Mouse (Mus musculus) intestine, embryonic 15.5 days (tissue): Measurements from ENCODE around the gene Adamts6. TPM values are rescaled to one million over a fixed set of nuclear protein-coding genes. Genes with fewer than 3 reads are reported as not detected.

Source experiments
- ATAC-seq: fragments of 200-750 bp; cut with Nextera tagmentation; 2 replicates; pipeline ENCODE4 v1.8.0; 2017; ENCODE audit warnings: moderate TSS enrichment, moderate library complexity
- H3K27ac ChIP-seq: fragments of 300-500 bp; sonication (generic); 2 replicates; pipeline ENCODE4 v1.5.1; 2015; ENCODE audit warnings: mild to moderate bottlenecking, inconsistent platforms
- H3K27me3 ChIP-seq: fragments of 300-500 bp; sonication (generic); replicated peaks from 2 replicates; pipeline ENCODE4 v1.6.1; 2015; ENCODE audit warnings: inconsistent platforms
- H3K36me3 ChIP-seq: fragments of 300-500 bp; sonication (generic); 2 replicates; pipeline ENCODE4 v1.6.1; 2015; ENCODE audit warnings: inconsistent platforms
- H3K4me1 ChIP-seq: fragments of 300-500 bp; sonication (generic); replicated peaks from 2 replicates; pipeline ENCODE4 v1.6.1; 2015; ENCODE audit warnings: inconsistent platforms
- H3K4me2 ChIP-seq: fragments of 300-500 bp; sonication (generic); replicated peaks from 2 replicates; pipeline ENCODE4 v1.6.1; 2015; ENCODE audit warnings: mild to moderate bottlenecking, inconsistent platforms
- H3K4me3 ChIP-seq: fragments of 300-500 bp; sonication (generic); replicated peaks from 2 replicates; pipeline ENCODE4 v1.5.1; 2015; ENCODE audit warnings: inconsistent platforms
- H3K9ac ChIP-seq: fragments of 300-500 bp; sonication (generic); 2 replicates; pipeline ENCODE4 v1.6.1; 2015; ENCODE audit warnings: inconsistent platforms
- H3K9me3 ChIP-seq: fragments of 300-500 bp; sonication (generic); 2 replicates; pipeline ENCODE4 v1.6.1; 2016; ENCODE audit warnings: inconsistent platforms
- WGBS: fragments of 180-500 bp; shearing (Covaris S2); methylation state at CpG from one replicate; pipeline ENCODE4 v1.1.7; 2015; 5-methylcytosine and 5-hydroxymethylcytosine counted together
- polyA plus RNA-seq: library from polyadenylated mRNA; unstranded; fragments of >200 nt; fragmentation: Nextera tagmentation; extraction: Ambion mirVana; gene quantifications from 2 replicates; pipeline ENCODE4 v1.2.1, GENCODE M21; 2015

Adamts6 gene
- polyA plus RNA-seq, 1 experiment from 2014 or later = 1.7 TPM

GRCm38 (mm10) chr13:104507671-104508070, 220.0 kb downstream of the Adamts6 start:
- Histone ChIP-seq H3K27me3 (no peaks in the 10 kb centered on the region), H3K36me3 (no peaks in the 10 kb centered on the region), H3K4me2 (no peak overlapping the region), H3K9ac (no peak overlapping the region), H3K9me3 (no peaks in the 10 kb centered on the region), H3K4me1 (no peaks in the 10 kb centered on the region), H3K4me3 (no peak overlapping the region), H3K27ac (no peak overlapping the region)
- no peak for ATAC-seq
- WGBS = 80% methylated on average over 6 of the region's 6 CpGs

- no peak overlapping the region for H3K9ac ChIP-seq
- no peaks in the 10 kb centered on the region for H3K36me3 ChIP-seq
- no peaks in the 10 kb centered on the region for H3K27me3 ChIP-seq
- no peaks in the 10 kb centered on the region for H3K9me3 ChIP-seq
- no peak for ATAC-seq
- H3K4me3 ChIP-seq = no peak overlapping the region
- H3K4me1 ChIP-seq = no peaks in the 10 kb centered on the region
- no peak overlapping the region for H3K4me2 ChIP-seq
- 81% methylated on average over 26 of the region's 26 CpGs for WGBS
- H3K27ac ChIP-seq = no peak overlapping the region
Observed at GRCm38 (mm10) chr13:104509561-104510493, 222.2 kb downstream of the Adamts6 start.

- no peak overlapping the region for H3K4me2 ChIP-seq
- no peaks in the 10 kb centered on the region for H3K36me3 ChIP-seq
- no peak overlapping the region for H3K9ac ChIP-seq
- no peaks in the 10 kb centered on the region for H3K9me3 ChIP-seq
- no peak for ATAC-seq
- no peak overlapping the region for H3K27ac ChIP-seq
- no peak overlapping the region for H3K4me3 ChIP-seq
- no peaks in the 10 kb centered on the region for H3K27me3 ChIP-seq
- WGBS = 79% methylated on average over 5 of the region's 5 CpGs
- no peaks in the 10 kb centered on the region for H3K4me1 ChIP-seq
Observed at GRCm38 (mm10) chr13:104510766-104511165, 223.1 kb downstream of the Adamts6 start.

- no peak for ATAC-seq
- no peak overlapping the region for H3K9ac ChIP-seq
- 82% methylated on average over 1 of the region's 1 CpGs for WGBS
- H3K4me3 ChIP-seq = no peak overlapping the region
- H3K36me3 ChIP-seq = no peaks in the 10 kb centered on the region
- H3K27me3 ChIP-seq = no peaks in the 10 kb centered on the region
- no peak overlapping the region for H3K4me2 ChIP-seq
- no peaks in the 10 kb centered on the region for H3K9me3 ChIP-seq
- 0 out of 2 replicates have a peak, but pooled peaks cover 6% of the 10 kb centered on the region for H3K4me1 ChIP-seq
- H3K27ac ChIP-seq = no peak overlapping the region
Observed at GRCm38 (mm10) chr13:104515054-104515453, 227.4 kb downstream of the Adamts6 start.

GRCm38 (mm10) chr13:104516146-104516545, 228.5 kb downstream of the Adamts6 start:
- no peak overlapping the region for H3K4me2 ChIP-seq
- H3K36me3 ChIP-seq = no peaks in the 10 kb centered on the region
- H3K27me3 ChIP-seq = no peaks in the 10 kb centered on the region
- no peaks in the 10 kb centered on the region for H3K9me3 ChIP-seq
- 0 out of 2 replicates have a peak, but pooled peaks cover 6% of the 10 kb centered on the region for H3K4me1 ChIP-seq
- WGBS = 33% methylated on average over 4 of the region's 4 CpGs
- no peak overlapping the region for H3K4me3 ChIP-seq
- peak overlapping the region; percentile 46; the same call in 1 of the 2 replicates for H3K27ac ChIP-seq
- no peak overlapping the region for H3K9ac ChIP-seq
- no peak for ATAC-seq

GRCm38 (mm10) chr13:104516766-104517364, 229.2 kb downstream of the Adamts6 start:
- Histone ChIP-seq H3K4me2 (no peak overlapping the region), H3K27ac (no peak overlapping the region), H3K4me3 (no peak overlapping the region), H3K27me3 (no peaks in the 10 kb centered on the region), H3K4me1 (0 out of 2 replicates have a peak, but pooled peaks cover 6% of the 10 kb centered on the region), H3K9ac (no peak overlapping the region), H3K9me3 (no peaks in the 10 kb centered on the region), H3K36me3 (no peaks in the 10 kb centered on the region)
- WGBS = 35% methylated on average over 7 of the region's 7 CpGs
- peak; percentile 41 for ATAC-seq

- 0 out of 2 replicates have a peak overlapping the region, but pooled peaks have one; percentile 21 for H3K9ac ChIP-seq
- peak overlapping the region; percentile 73 for H3K27ac ChIP-seq
Observed at GRCm38 (mm10) chr13:104517638-104518311, 230.1 kb downstream of the Adamts6 start.

GRCm38 (mm10) chr13:104518312-104519005, 230.8 kb downstream of the Adamts6 start:
- no peaks in the 10 kb centered on the region for H3K27me3 ChIP-seq
- no peaks in the 10 kb centered on the region for H3K36me3 ChIP-seq
- ATAC-seq = peak; percentile 91
- 18% methylated on average over 19 of the region's 19 CpGs for WGBS
- 0 out of 2 replicates have a peak, but pooled peaks cover 6% of the 10 kb centered on the region for H3K4me1 ChIP-seq
- peak overlapping the region; percentile 73 for H3K27ac ChIP-seq
- H3K4me3 ChIP-seq = peak overlapping the region; percentile 18
- 0 out of 2 replicates have a peak overlapping the region, but pooled peaks have one; percentile 21 for H3K9ac ChIP-seq
- peak overlapping the region; percentile 56 for H3K4me2 ChIP-seq
- no peaks in the 10 kb centered on the region for H3K9me3 ChIP-seq

More at GRCm38 (mm10) chr13:104517638-104518311, 230.1 kb downstream of the Adamts6 start:
- peak; percentile 34 for ATAC-seq
- no peaks in the 10 kb centered on the region for H3K36me3 ChIP-seq
- H3K4me3 ChIP-seq = peak overlapping the region; percentile 18
- peak overlapping the region; percentile 56 for H3K4me2 ChIP-seq
- no peaks in the 10 kb centered on the region for H3K9me3 ChIP-seq
- H3K4me1 ChIP-seq = 0 out of 2 replicates have a peak, but pooled peaks cover 6% of the 10 kb centered on the region
- 45% methylated on average over 15 of the region's 15 CpGs for WGBS
- H3K27me3 ChIP-seq = no peaks in the 10 kb centered on the region

- Histone ChIP-seq H3K9ac (no peak overlapping the region), H3K4me2 (peak overlapping the region; percentile 56; the same call in 1 of the 2 replicates), H3K4me3 (no peak overlapping the region), H3K4me1 (0 out of 2 replicates have a peak, but pooled peaks cover 6% of the 10 kb centered on the region), H3K36me3 (no peaks in the 10 kb centered on the region), H3K27me3 (no peaks in the 10 kb centered on the region), H3K27ac (no peak overlapping the region), H3K9me3 (no peaks in the 10 kb centered on the region)
- 73% methylated on average over 14 of the region's 14 CpGs for WGBS
- no peak for ATAC-seq
Observed at GRCm38 (mm10) chr13:104519006-104519695, 231.5 kb downstream of the Adamts6 start.

- H3K27me3 ChIP-seq = no peaks in the 10 kb centered on the region
- H3K4me3 ChIP-seq = no peak overlapping the region
- H3K9ac ChIP-seq = no peak overlapping the region
- H3K4me1 ChIP-seq = 0 out of 2 replicates have a peak, but pooled peaks cover 6% of the 10 kb centered on the region
- no peaks in the 10 kb centered on the region for H3K36me3 ChIP-seq
- WGBS = 86% methylated on average over 4 of the region's 4 CpGs
- H3K9me3 ChIP-seq = no peaks in the 10 kb centered on the region
- H3K4me2 ChIP-seq = no peak overlapping the region
- no peak for ATAC-seq
- no peak overlapping the region for H3K27ac ChIP-seq
Observed at GRCm38 (mm10) chr13:104519981-104520380, 232.3 kb downstream of the Adamts6 start.

- Histone ChIP-seq H3K27me3 (no peaks in the 10 kb centered on the region), H3K36me3 (no peaks in the 10 kb centered on the region), H3K4me3 (no peak overlapping the region), H3K4me1 (0 out of 2 replicates have a peak, but pooled peaks cover 6% of the 10 kb centered on the region), H3K9ac (no peak overlapping the region), H3K4me2 (no peak overlapping the region), H3K9me3 (no peaks in the 10 kb centered on the region), H3K27ac (no peak overlapping the region)
- WGBS = 50% methylated on average over 3 of the region's 3 CpGs
- ATAC-seq = no peak
Observed at GRCm38 (mm10) chr13:104520461-104520860, 232.8 kb downstream of the Adamts6 start.
